Mouse (Mus musculus) kidney, adult 2 months (tissue): ENCODE results near the gene Adk. TPM values are rescaled to one million over a fixed set of nuclear protein-coding genes. Genes with fewer than 3 reads are reported as not detected.

Experiments used
- DNase-seq: peaks from one replicate; pipeline ENCODE4 v3.0.0; 2021
- H3K27ac ChIP-seq: fragments of 200-500 bp; 2 replicates; pipeline ENCODE4 v1.5.1; 2012; ENCODE audit warnings: low read depth, low read length, control low read depth, inconsistent platforms; ENCODE audit not compliant: insufficient read depth
- H3K27me3 ChIP-seq: fragments of 200-500 bp; replicated peaks from 2 replicates; pipeline ENCODE4 v1.6.1; 2012; ENCODE audit warnings: mild to moderate bottlenecking, moderate library complexity, low read length, inconsistent platforms; ENCODE audit not compliant: control insufficient read depth, insufficient read depth
- H3K36me3 ChIP-seq: fragments of 200-500 bp; 2 replicates; pipeline ENCODE4 v1.6.1; 2012; ENCODE audit warnings: mild to moderate bottlenecking, moderate library complexity, low read length, inconsistent platforms; ENCODE audit not compliant: control insufficient read depth, insufficient read depth
- H3K4me1 ChIP-seq: fragments of 200-500 bp; 2 replicates; pipeline ENCODE4 v1.6.1; 2011; ENCODE audit warnings: low read length; ENCODE audit not compliant: control insufficient read depth, insufficient read depth
- H3K4me3 ChIP-seq: fragments of 200-500 bp; 2 replicates; pipeline ENCODE4 v1.5.1; 2011; ENCODE audit warnings: mild to moderate bottlenecking, low read depth, low read length, control low read depth; ENCODE audit not compliant: insufficient read depth
- CTCF ChIP-seq: fragments of 200-500 bp; conservative IDR thresholded peaks from 2 replicates; pipeline ENCODE4 v1.5.1; 2011; ENCODE audit warnings: low read depth, mild to moderate bottlenecking, control low read depth, low read length, moderate library complexity, mixed read lengths; ENCODE audit not compliant: insufficient read depth, insufficient read length
- POLR2A ChIP-seq: fragments of 200-500 bp; IDR thresholded peaks from one replicate; pipeline ENCODE4 v1.6.1; 2011; ENCODE audit warnings: low read depth, low read length, control low read depth
- WGBS: fragments of 180-500 bp; shearing (Covaris S2); methylation state at CpG from one replicate; pipeline ENCODE4 v1.1.7; 2018; 5-methylcytosine and 5-hydroxymethylcytosine counted together
- polyA plus RNA-seq: library from polyadenylated mRNA; depleted of rRNA; stranded (reverse); fragments of >200 nt; gene quantifications from 2 replicates; pipeline ENCODE4 v1.2.3, GENCODE M21; 2012

Adk gene
- polyA plus RNA-seq, 1 experiment, result 121 TPM

GRCm38 (mm10) chr14:21150301-21150700 lies 97.9 kb downstream of the Adk start:
- 49% methylated on average over 4 of the region's 4 CpGs for WGBS
- no peaks in the 10 kb centered on the region for H3K27me3 ChIP-seq
- TF ChIP-seq POLR2A, result no peak
- no peak for TF ChIP-seq CTCF
- H3K36me3 ChIP-seq, result no peaks in the 10 kb centered on the region
- H3K4me1 ChIP-seq, result no peaks in the 10 kb centered on the region; the same call in 1 of the 2 replicates
- no peak overlapping the region for H3K27ac ChIP-seq
- DNase-seq, result no peak
- no peak overlapping the region for H3K4me3 ChIP-seq

- TF ChIP-seq CTCF (no peak), POLR2A (no peak)
- no peak for DNase-seq
- Histone ChIP-seq H3K27ac (no peak overlapping the region), H3K36me3 (no peaks in the 10 kb centered on the region), H3K27me3 (no peaks in the 10 kb centered on the region), H3K4me3 (no peak overlapping the region), H3K4me1 (peaks cover 2% of the 10 kb centered on the region)
- 65% methylated on average over 6 of the region's 6 CpGs for WGBS
Measured at GRCm38 (mm10) chr14:21152055-21152454, 99.7 kb downstream of the Adk start.

- Histone ChIP-seq H3K27ac (no peak overlapping the region), H3K27me3 (no peaks in the 10 kb centered on the region), H3K4me3 (no peak overlapping the region), H3K36me3 (no peaks in the 10 kb centered on the region), H3K4me1 (no peaks in the 10 kb centered on the region)
- TF ChIP-seq CTCF (no peak), POLR2A (no peak)
- 94% methylated on average over 10 of the region's 10 CpGs for WGBS
- DNase-seq, result no peak
Measured at GRCm38 (mm10) chr14:21165706-21166105, 113.3 kb downstream of the Adk start.

- over 99% methylated on average over 3 of the region's 3 CpGs for WGBS
- DNase-seq, result no peak
- no peaks in the 10 kb centered on the region for H3K27me3 ChIP-seq
- H3K36me3 ChIP-seq, result no peaks in the 10 kb centered on the region
- no peak overlapping the region for H3K4me3 ChIP-seq
- H3K4me1 ChIP-seq, result no peaks in the 10 kb centered on the region
- H3K27ac ChIP-seq, result no peak overlapping the region
- TF ChIP-seq POLR2A (no peak), CTCF (no peak)
Measured at GRCm38 (mm10) chr14:21166114-21166513, 113.7 kb downstream of the Adk start.

- no peaks in the 10 kb centered on the region for H3K4me1 ChIP-seq
- no peaks in the 10 kb centered on the region for H3K36me3 ChIP-seq
- no peak overlapping the region for H3K4me3 ChIP-seq
- no peak overlapping the region for H3K27ac ChIP-seq
- WGBS, result 98% methylated on average over 1 of the region's 1 CpGs
- H3K27me3 ChIP-seq, result no peaks in the 10 kb centered on the region
- no peak for DNase-seq
- TF ChIP-seq CTCF, result no peak
- no peak for TF ChIP-seq POLR2A
Measured at GRCm38 (mm10) chr14:21173973-21174745, 121.8 kb downstream of the Adk start.

GRCm38 (mm10) chr14:21174804-21175203 lies 122.4 kb downstream of the Adk start:
- Histone ChIP-seq H3K4me1 (no peaks in the 10 kb centered on the region), H3K4me3 (no peak overlapping the region), H3K27ac (no peak overlapping the region), H3K27me3 (no peaks in the 10 kb centered on the region), H3K36me3 (no peaks in the 10 kb centered on the region)
- 81% methylated on average over 2 of the region's 2 CpGs for WGBS
- no peak for DNase-seq
- TF ChIP-seq CTCF (no peak), POLR2A (no peak)

GRCm38 (mm10) chr14:21177781-21178180 lies 125.4 kb downstream of the Adk start:
- Histone ChIP-seq H3K4me3 (no peak overlapping the region), H3K4me1 (no peaks in the 10 kb centered on the region), H3K27me3 (no peaks in the 10 kb centered on the region), H3K36me3 (no peaks in the 10 kb centered on the region), H3K27ac (no peak overlapping the region)
- TF ChIP-seq POLR2A, result no peak
- no peak for TF ChIP-seq CTCF
- no peak for DNase-seq
- 64% methylated on average over 2 of the region's 2 CpGs for WGBS

- no peaks in the 10 kb centered on the region for H3K27me3 ChIP-seq
- H3K4me1 ChIP-seq, result no peaks in the 10 kb centered on the region
- H3K4me3 ChIP-seq, result no peak overlapping the region
- H3K36me3 ChIP-seq, result no peaks in the 10 kb centered on the region
- no peak for TF ChIP-seq CTCF
- TF ChIP-seq POLR2A, result no peak
- no peak for DNase-seq
- no peak overlapping the region for H3K27ac ChIP-seq
- WGBS, result 85% methylated on average over 6 of the region's 6 CpGs
Measured at GRCm38 (mm10) chr14:21178356-21178755, 126.0 kb downstream of the Adk start.
